Mouse (Mus musculus): ENCODE measurements around the gene Efemp2. TPM values are rescaled to one million over a fixed set of nuclear protein-coding genes. Genes with fewer than 3 reads are reported as not detected.

Efemp2 gene
- polyA plus RNA-seq, 1 experiment from 2014 or later = 92.3 TPM

DNA sequence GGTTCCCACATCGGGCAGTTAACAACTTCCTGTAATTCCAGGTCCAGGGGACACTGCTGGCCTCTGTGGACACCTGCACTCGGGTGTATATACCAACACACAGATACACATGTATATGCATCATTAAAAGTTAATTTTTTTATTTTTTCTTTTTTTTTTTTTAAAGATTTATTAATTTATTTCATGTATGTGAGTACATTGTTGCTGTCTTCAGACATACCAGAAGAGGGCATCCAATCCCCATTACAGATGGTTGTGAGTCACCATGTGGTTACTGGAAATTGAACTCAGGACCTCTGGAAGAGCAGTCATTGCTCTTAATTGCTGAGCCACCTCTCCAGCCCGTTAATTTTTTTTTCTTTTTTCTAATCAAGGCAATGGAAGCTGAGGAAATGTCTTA lies 897 bp upstream of the Efemp2 start:
- Histone ChIP-seq H3K9me3 (no peaks in the 10 kb centered on the region), H3K4me3 (no peak overlapping the region), H3K27ac (no peak overlapping the region)

DNA sequence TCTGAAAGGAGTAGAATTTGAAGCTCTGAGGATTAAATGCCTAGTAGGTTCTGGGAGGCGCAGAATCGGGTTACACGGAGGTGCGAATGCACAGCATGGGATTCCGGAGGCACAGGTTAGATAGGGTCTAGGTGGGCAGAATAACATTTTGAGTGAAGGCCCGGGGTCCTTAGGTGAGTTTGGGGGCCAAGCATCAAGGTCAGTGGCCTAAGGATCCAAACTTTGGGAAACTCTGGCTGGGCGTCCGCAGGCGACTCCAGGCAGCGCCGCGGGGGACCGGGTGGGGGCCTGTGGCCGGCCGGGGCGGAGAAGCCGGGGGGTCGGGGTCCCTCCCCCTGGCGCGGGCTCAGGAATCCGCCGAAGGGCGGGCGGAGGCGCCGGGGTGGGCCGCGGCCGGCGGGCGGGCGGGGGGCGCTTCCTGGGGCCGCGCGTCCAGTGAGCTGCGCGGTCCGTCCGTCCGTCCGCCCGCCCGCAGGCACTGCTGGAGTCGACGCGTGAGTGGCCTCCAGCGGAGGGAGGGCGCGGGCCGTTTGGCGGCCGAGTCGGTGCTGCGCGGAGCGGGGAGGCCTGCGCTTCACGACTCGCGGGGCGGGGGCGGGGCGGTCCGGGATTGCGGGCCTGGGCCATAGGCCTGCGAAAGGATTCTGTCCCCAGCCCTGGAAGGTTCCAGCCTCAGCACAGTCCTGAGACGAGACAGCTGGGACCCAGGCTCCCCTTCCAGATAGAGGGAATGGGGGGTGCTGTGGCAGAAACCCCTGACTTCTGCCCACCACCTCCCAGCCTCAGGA lies 721 bp downstream of the Efemp2 start:
- H3K9me3 ChIP-seq = no peaks in the 10 kb centered on the region
- peaks cover 33% of the 10 kb centered on the region for H3K36me3 ChIP-seq
- no peaks in the 10 kb centered on the region for H3K27me3 ChIP-seq (ENCODE audit: insufficient read depth, poor library complexity, severe bottlenecking)
- no peak for DNase-seq (ENCODE audit: low spot score)
- under 1% methylated on average over 46 of the region's 68 CpGs for WGBS
- H3K27ac ChIP-seq = peak overlapping the region; percentile 96
- peaks cover 46% of the 10 kb centered on the region for H3K4me1 ChIP-seq
- H3K4me3 ChIP-seq = peak overlapping the region; percentile 81

More for the DNA sequence above, 897 bp upstream of the Efemp2 start:
- 73% methylated on average over 3 of the region's 3 CpGs for WGBS
- H3K4me1 ChIP-seq = peaks cover 55% of the 10 kb centered on the region
- H3K36me3 ChIP-seq = peaks cover 19% of the 10 kb centered on the region
- no peaks in the 10 kb centered on the region for H3K27me3 ChIP-seq (ENCODE audit: insufficient read depth, poor library complexity, severe bottlenecking)
- DNase-seq (ENCODE audit: low spot score) = no peak

DNA sequence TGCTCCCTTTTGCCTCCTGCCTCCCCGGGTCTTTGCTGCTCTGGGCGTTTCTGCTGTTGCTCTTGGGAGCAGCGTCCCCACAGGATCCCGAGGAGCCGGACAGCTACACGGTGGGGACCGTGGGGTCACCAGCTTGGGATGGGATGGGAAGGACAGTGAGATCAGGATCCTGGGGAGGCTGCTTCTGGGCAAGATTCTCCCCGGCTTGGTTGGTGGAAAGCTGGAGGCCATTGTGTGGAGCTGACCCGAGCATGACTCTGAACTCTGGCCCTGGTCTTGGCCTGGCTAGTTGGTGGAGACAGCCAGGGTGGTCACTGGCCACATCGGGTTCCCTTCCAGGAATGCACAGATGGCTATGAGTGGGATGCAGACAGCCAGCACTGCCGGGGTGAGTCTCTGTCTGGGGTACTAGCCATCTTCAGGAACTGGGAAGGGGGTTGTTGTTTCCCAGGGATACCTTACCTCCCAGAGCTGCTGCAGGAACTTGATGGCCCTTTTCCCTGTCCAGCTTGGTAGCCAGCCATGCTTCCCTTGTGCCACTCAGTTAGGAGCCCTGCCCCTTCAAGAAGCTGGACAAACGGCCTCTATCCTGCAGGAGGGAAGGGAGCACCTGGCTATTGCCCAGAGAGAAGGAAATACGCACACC lies 1.4 kb downstream of the Efemp2 start:
- Histone ChIP-seq H3K4me1 (peaks cover 39% of the 10 kb centered on the region), H3K4me3 (peak overlapping the region; percentile 81), H3K27me3 (ENCODE audit: insufficient read depth, poor library complexity, severe bottlenecking) (no peaks in the 10 kb centered on the region), H3K27ac (peak overlapping the region; percentile 96), H3K9me3 (no peaks in the 10 kb centered on the region), H3K36me3 (peaks cover 41% of the 10 kb centered on the region)
- DNase-seq (ENCODE audit: low spot score) = no peak
- 17% methylated on average over 13 of the region's 13 CpGs for WGBS

DNA sequence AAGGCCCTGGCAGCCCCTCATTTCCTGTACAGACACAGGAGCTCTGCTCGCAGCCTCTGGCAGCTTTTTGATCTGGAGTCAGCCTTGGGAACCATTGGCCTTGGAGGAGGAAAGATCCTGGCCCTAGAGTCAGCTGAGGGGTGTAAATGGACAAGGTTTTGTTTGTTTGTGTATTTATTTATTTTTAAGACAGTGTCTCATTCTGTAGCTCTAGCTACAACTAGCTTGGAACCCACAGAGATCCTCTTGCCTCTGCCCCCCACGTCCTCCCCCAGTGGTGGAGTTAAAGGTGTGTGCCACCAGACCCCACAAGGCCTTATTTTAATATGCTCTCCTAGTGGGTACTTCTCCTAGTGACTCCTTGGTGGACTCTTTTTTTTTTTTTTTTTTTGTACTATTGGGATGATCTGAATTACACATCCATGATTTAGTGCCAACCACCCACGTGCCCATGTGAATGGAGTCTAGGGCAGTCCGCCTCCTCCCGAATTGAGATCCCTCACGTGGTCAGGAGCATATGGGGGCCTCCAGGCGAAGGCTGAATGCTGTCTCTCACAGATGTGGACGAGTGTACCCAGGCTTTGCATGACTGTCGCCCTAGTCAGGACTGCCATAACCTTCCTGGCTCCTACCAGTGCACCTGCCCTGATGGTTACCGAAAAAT lies 3.4 kb downstream of the Efemp2 start:
- Histone ChIP-seq H3K27me3 (ENCODE audit: insufficient read depth, poor library complexity, severe bottlenecking) (no peaks in the 10 kb centered on the region), H3K36me3 (peaks cover 60% of the 10 kb centered on the region), H3K27ac (no peak overlapping the region), H3K9me3 (no peaks in the 10 kb centered on the region), H3K4me1 (peaks cover 38% of the 10 kb centered on the region), H3K4me3 (no peak overlapping the region)
- WGBS = 84% methylated on average over 10 of the region's 10 CpGs
- no peak for DNase-seq (ENCODE audit: low spot score)

DNA sequence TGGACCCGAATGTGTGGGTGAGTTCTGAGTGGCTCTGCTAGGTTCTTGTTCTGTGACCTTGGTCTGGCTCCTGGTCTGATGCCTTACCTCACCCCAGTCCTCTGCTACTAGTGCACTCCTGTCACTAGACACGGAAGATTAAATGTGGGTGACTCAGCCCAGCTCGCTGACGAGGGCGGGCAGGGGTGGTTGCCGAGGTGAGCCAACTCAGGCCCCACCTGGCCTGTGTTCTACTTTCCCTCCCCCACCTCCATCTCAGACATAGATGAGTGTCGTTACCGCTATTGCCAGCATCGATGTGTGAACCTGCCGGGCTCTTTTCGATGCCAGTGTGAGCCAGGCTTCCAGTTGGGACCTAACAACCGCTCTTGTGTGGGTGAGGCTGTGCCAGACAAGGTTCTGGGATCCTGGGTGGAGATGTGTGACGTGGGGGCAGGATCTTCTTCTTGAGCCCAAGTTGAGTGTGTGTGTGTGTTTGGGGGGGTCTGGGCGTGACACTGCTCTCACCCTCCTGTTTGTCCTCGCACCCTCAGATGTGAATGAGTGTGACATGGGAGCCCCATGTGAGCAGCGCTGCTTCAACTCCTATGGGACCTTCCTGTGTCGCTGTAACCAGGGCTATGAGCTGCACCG lies 4.0 kb downstream of the Efemp2 start:
- H3K27me3 ChIP-seq (ENCODE audit: insufficient read depth, poor library complexity, severe bottlenecking) = no peaks in the 10 kb centered on the region
- no peaks in the 10 kb centered on the region for H3K9me3 ChIP-seq
- peaks cover 67% of the 10 kb centered on the region for H3K36me3 ChIP-seq
- no peak overlapping the region for H3K27ac ChIP-seq
- 89% methylated on average over 18 of the region's 18 CpGs for WGBS
- DNase-seq (ENCODE audit: low spot score) = no peak
- H3K4me3 ChIP-seq = no peak overlapping the region
- H3K4me1 ChIP-seq = peaks cover 38% of the 10 kb centered on the region

DNA sequence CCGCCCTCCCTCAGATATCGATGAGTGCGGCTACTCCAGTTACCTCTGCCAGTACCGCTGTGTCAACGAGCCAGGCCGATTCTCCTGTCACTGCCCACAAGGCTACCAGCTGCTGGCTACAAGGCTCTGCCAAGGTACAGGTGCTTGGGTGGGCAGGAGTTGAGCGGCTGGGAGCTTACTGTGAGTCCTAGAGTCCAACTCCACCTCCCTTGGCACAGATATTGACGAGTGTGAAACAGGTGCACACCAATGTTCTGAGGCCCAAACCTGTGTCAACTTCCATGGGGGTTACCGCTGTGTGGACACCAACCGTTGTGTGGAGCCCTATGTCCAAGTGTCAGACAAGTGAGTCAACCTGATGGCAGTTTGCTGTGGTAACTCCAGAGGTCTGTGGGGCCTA lies 6.3 kb downstream of the Efemp2 start:
- Histone ChIP-seq H3K9me3 (no peaks in the 10 kb centered on the region), H3K4me1 (peaks cover 20% of the 10 kb centered on the region), H3K27me3 (ENCODE audit: insufficient read depth, poor library complexity, severe bottlenecking) (no peaks in the 10 kb centered on the region), H3K4me3 (no peak overlapping the region), H3K36me3 (peaks cover 89% of the 10 kb centered on the region), H3K27ac (no peak overlapping the region)
- DNase-seq (ENCODE audit: low spot score) = no peak
- WGBS = 88% methylated on average over 10 of the region's 10 CpGs

DNA sequence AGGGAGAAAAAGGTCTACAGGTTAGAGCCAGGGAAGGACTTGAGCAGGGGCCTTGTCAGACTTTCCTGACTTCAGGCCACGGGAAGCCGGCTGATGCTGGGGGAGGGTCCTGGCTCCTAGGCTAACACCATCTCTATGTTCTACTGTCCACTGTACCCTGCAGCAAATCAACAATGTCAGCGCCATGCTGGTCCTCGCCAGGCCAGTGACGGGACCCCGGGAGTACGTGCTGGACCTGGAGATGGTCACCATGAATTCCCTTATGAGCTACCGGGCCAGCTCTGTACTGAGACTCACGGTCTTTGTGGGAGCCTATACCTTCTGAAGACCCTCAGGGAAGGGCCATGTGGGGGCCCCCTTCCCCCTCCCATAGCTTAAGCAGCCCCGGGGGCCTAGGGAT lies 7.6 kb downstream of the Efemp2 start:
- no peaks in the 10 kb centered on the region for H3K9me3 ChIP-seq
- peaks cover 98% of the 10 kb centered on the region for H3K36me3 ChIP-seq
- H3K27me3 ChIP-seq (ENCODE audit: insufficient read depth, poor library complexity, severe bottlenecking) = no peaks in the 10 kb centered on the region
- no peak overlapping the region for H3K27ac ChIP-seq
- DNase-seq (ENCODE audit: low spot score) = no peak
- H3K4me1 ChIP-seq = peaks cover 14% of the 10 kb centered on the region; the same call in 1 of the 2 replicates
- no peak overlapping the region for H3K4me3 ChIP-seq
- 89% methylated on average over 10 of the region's 10 CpGs for WGBS

DNA sequence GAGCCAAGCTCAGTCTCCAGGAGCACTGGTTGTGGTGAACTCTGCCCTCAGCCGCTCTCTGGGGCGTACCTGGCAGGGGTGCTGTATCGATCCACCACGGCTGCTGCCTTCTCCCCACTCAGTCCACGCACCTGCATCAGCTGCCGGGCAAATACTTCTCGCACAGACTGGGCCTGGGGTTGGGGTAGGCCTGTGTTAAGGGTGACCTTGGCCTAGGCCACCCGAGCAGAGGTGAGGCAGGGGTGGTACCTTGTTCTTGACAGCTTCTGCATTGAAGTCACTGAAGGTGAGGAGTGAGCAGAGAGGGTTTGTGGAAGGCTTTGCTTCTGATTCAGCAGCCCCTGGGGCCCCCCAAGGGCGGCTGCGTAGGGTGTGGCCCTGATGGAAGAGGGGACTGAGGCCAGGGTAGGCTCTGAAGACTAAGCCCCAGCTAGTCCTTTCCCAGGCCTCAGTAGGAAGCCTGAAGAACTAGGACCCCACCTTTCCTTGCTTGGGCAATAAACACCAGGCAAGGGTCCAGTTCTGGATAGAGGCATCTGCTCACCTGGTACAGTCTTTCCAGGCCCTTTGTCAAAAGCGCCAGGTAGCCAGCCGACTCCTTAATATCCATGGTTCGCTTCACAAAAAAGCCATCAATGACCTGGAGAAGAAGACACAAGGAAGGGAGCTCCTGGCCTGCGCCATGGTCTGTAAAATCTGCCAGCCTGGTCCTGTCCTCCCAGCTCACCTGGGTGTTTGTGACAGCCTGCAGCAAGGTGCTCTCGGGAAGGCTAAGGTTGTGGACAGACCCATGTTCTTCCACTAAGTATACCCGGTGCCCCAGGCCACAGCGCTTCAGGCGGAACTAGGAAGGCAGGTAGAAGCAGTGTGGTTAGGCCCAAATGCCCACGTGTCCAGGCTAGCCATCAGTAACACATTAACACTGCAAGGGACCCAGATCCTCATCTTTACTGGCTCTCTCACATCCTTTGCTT lies 9.9 kb downstream of the Efemp2 start:
- H3K27ac ChIP-seq = no peak overlapping the region
- peaks cover 21% of the 10 kb centered on the region for H3K4me1 ChIP-seq
- no peak for DNase-seq (ENCODE audit: low spot score)
- no peak overlapping the region for H3K4me3 ChIP-seq
- no peaks in the 10 kb centered on the region for H3K27me3 ChIP-seq (ENCODE audit: insufficient read depth, poor library complexity, severe bottlenecking)
- H3K9me3 ChIP-seq = no peaks in the 10 kb centered on the region
- peaks cover 80% of the 10 kb centered on the region for H3K36me3 ChIP-seq
- WGBS = 92% methylated on average over 19 of the region's 19 CpGs

DNA sequence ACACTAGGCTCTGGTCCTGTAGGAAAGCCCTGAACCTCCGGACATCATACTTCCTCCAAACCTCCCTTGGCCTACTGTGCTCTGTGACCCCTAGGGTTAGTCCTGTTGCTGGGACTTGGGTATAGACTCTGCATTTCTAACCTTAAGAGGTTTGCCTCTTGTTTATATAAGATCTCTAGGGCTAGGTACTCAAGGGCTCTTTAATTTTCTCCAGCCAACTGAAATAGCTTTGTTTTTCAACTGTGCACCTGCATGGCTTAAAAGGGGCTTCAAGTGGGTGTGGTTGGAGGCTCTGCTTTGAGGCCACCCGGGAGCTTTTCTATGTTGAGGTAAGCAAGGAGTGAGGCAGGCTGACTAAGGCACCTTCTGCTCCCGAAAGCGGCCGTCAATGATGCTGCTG lies 10.7 kb downstream of the Efemp2 start:
- no peaks in the 10 kb centered on the region for H3K9me3 ChIP-seq
- no peak for DNase-seq (ENCODE audit: low spot score)
- no peak overlapping the region for H3K27ac ChIP-seq
- H3K36me3 ChIP-seq = peaks cover 72% of the 10 kb centered on the region
- no peaks in the 10 kb centered on the region for H3K27me3 ChIP-seq (ENCODE audit: insufficient read depth, poor library complexity, severe bottlenecking)
- WGBS = 89% methylated on average over 5 of the region's 5 CpGs
- no peak overlapping the region for H3K4me3 ChIP-seq
- peaks cover 27% of the 10 kb centered on the region for H3K4me1 ChIP-seq

DNA sequence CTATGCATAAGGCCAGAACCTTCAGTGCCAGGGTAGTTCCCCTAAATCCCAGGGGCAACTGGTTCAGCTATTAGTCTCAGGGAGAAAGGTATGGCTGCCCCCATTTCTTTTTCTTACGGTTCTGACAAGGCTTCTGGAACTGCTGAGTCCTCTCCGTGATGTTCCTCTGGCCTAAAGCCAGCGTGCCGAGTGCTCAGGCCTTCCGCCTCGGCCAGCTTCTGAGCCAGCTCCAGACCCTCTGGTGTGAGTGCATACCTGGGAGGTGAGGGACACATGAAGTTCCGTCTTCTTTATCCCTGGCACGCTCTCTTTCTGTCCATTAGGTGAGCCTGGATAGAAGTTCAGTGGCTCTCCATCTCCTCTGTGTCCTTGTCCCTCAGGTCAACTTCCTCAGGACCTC lies 11.6 kb downstream of the Efemp2 start:
- H3K4me3 ChIP-seq = no peak overlapping the region
- H3K36me3 ChIP-seq = peaks cover 63% of the 10 kb centered on the region
- H3K27ac ChIP-seq = no peak overlapping the region
- no peaks in the 10 kb centered on the region for H3K27me3 ChIP-seq (ENCODE audit: insufficient read depth, poor library complexity, severe bottlenecking)
- peaks cover 27% of the 10 kb centered on the region for H3K4me1 ChIP-seq
- 88% methylated on average over 8 of the region's 8 CpGs for WGBS
- no peak for DNase-seq (ENCODE audit: low spot score)
- H3K9me3 ChIP-seq = no peaks in the 10 kb centered on the region

DNA sequence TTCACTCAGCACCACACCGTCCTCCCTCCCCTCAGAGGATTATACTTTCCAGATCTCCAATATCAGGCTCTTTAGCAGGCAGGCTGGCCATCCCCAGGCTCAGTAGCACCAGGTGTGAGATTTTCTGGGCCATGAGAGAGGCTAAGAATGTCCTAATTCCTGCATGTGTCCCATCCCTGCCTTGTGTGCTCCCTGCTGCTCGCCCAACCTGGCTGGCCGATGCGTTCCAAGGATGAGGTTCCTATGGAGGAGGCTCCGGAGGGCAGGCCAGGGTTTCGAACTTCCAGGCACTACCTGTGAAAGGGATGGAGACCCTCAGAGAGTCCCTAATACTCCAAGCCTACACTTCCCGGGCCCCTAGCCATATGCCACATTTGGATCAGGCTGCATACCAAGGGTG lies 12.1 kb downstream of the Efemp2 start:
- Histone ChIP-seq H3K4me3 (no peak overlapping the region), H3K36me3 (peaks cover 58% of the 10 kb centered on the region), H3K4me1 (peaks cover 27% of the 10 kb centered on the region), H3K27me3 (ENCODE audit: insufficient read depth, poor library complexity, severe bottlenecking) (no peaks in the 10 kb centered on the region), H3K9me3 (no peaks in the 10 kb centered on the region), H3K27ac (no peak overlapping the region)
- no peak for DNase-seq (ENCODE audit: low spot score)
- 94% methylated on average over 7 of the region's 7 CpGs for WGBS

DNA sequence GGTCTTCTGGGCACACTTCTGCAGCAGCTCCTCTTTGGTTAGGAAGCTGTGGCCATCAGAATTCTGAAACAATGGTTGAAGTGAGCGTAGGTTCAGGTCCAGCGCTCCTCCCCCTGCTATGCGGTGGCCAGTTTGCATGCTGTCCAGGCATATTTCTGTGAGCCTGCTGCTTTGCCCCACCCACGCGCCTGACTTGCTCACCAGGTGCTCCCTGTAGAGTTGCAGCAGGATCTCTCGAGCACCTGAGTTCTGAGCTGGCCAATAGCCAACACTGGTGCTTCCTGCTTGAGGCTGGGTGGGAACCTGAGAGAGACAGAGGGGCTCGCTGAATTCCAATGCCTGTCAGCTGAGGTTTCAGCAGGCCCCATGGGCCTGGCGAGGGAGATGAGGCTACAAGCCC lies 12.5 kb downstream of the Efemp2 start:
- Histone ChIP-seq H3K27me3 (ENCODE audit: insufficient read depth, poor library complexity, severe bottlenecking) (no peaks in the 10 kb centered on the region), H3K4me1 (peaks cover 27% of the 10 kb centered on the region), H3K4me3 (no peak overlapping the region), H3K36me3 (peaks cover 54% of the 10 kb centered on the region), H3K9me3 (no peaks in the 10 kb centered on the region), H3K27ac (peak overlapping the region; percentile 97; the same call in 1 of the 2 replicates)
- 90% methylated on average over 8 of the region's 8 CpGs for WGBS
- no peak for DNase-seq (ENCODE audit: low spot score)

Measured in heart, embryonic 10.5 days (tissue).